Comparison of ENCODE assay signal across 10 mouse cellular contexts in genomic region chr13:51411243-51411642, GRCm38 (mm10). TPM values are rescaled to one million over a fixed set of nuclear protein-coding genes. Genes with fewer than 3 reads are reported as not detected.
A peak's percentile ranks its signal among the peaks of the same experiment; 100 is the strongest.
DNase-seq lines count a peak whose midpoint lies in the region; ATAC-seq and TF ChIP-seq lines count a peak whose summit lies in the region.
"Had no signal": no experiment of that assay in that cellular context is flagged by ENCODE, and none has a peak within 500 bp of the region (broad histone marks: within the 10 kb centered on the region; RNA-seq: fewer than 3 reads in every experiment).

No protein-coding gene starts in this region.

- peak overlapping the region; percentile 68; the same call in 1 of the 2 replicates for H3K4me3 ChIP-seq in heart, embryonic 10.5 days
- H3K4me3 ChIP-seq in lung, postnatal 0 days (ENCODE audit: low read depth, low read length): peak overlapping the region; percentile 47
- no peak overlapping the region for H3K4me3 ChIP-seq in hindbrain, embryonic 13.5 days
- peak overlapping the region; percentile 29 for H3K4me3 ChIP-seq in small intestine, adult 2 months (ENCODE audit: low read depth, low read length)

- peak overlapping the region; percentile 36 for H3K9ac ChIP-seq in lung, postnatal 0 days (replicated peaks; ENCODE audit: low read depth)
- no peak overlapping the region for H3K9ac ChIP-seq in hindbrain, embryonic 13.5 days

- ATAC-seq in lung, postnatal 0 days: no peak
- no peak for ATAC-seq in hindbrain, embryonic 13.5 days (ENCODE audit: low FRiP score)
- ATAC-seq: CD4-positive, CD25-positive, alpha-beta regulatory T cell, adult 4 months had no signal

- H3K27ac ChIP-seq in heart, embryonic 10.5 days: no peak overlapping the region
- H3K27ac ChIP-seq in lung, postnatal 0 days (ENCODE audit: low read length): peak overlapping the region; percentile 71
- no peak overlapping the region for H3K27ac ChIP-seq in hindbrain, embryonic 13.5 days
- H3K27ac ChIP-seq in small intestine, adult 2 months (ENCODE audit: insufficient read depth, low read depth, low read length): no peak overlapping the region

- peaks cover 17% of the 10 kb centered on the region for H3K36me3 ChIP-seq in heart, embryonic 10.5 days
- H3K36me3 ChIP-seq in lung, postnatal 0 days (ENCODE audit: insufficient read depth, low read length): peaks cover 6% of the 10 kb centered on the region
- H3K36me3 ChIP-seq in hindbrain, embryonic 13.5 days: peaks cover 10% of the 10 kb centered on the region; the same call in 1 of the 2 replicates
- H3K36me3 ChIP-seq in small intestine, adult 2 months (ENCODE audit: control insufficient read depth, insufficient read depth, low read length): no peaks in the 10 kb centered on the region

- no peak for DNase-seq in heart, embryonic 10.5 days (ENCODE audit: low spot score)
- no peak for DNase-seq in heart, postnatal 4 days
- peak; percentile 35 for DNase-seq in lung, postnatal 0 days (ENCODE audit: low spot score)
- DNase-seq in lung, postnatal 10 days: no peak
- no peak for DNase-seq in frontal cortex, postnatal 36 days (ENCODE audit: low spot score in 2 of 2)
- DNase-seq in left cerebral cortex, adult 11 months (ENCODE audit: low spot score): no peak
- DNase-seq: cerebellum, adult 2 months had no signal

- H3K9me3 ChIP-seq in heart, embryonic 10.5 days: peaks cover 10% of the 10 kb centered on the region
- no peaks in the 10 kb centered on the region for H3K9me3 ChIP-seq in lung, postnatal 0 days (ENCODE audit: low read length)
- H3K9me3 ChIP-seq in hindbrain, embryonic 13.5 days: no peaks in the 10 kb centered on the region

- H3K4me1 ChIP-seq in heart, embryonic 10.5 days: peaks cover 51% of the 10 kb centered on the region
- no peaks in the 10 kb centered on the region for H3K4me1 ChIP-seq in lung, postnatal 0 days (ENCODE audit: insufficient read depth, low read depth, low read length)
- H3K4me1 ChIP-seq in hindbrain, embryonic 13.5 days (replicated peaks): peaks cover 21% of the 10 kb centered on the region
- no peaks in the 10 kb centered on the region for H3K4me1 ChIP-seq in small intestine, adult 2 months (ENCODE audit: control insufficient read depth, insufficient read depth, insufficient read length, low read length)

- peak overlapping the region; percentile 57 for H3K4me2 ChIP-seq in lung, postnatal 0 days (replicated peaks; ENCODE audit: low read depth, low read length)
- H3K4me2 ChIP-seq in hindbrain, embryonic 13.5 days: peak overlapping the region; percentile 23

- 73% methylated on average over 9 of the region's 9 CpGs for WGBS in heart, embryonic 10.5 days
- 41% methylated on average over 9 of the region's 9 CpGs for WGBS in lung, postnatal 0 days
- 78% methylated on average over 9 of the region's 9 CpGs for WGBS in hindbrain, embryonic 13.5 days
- 66% methylated on average over 9 of the region's 9 CpGs for WGBS in small intestine, adult 2 months

- TF ChIP-seq EP300 in lung, postnatal 0 days (IDR thresholded peaks at IDR 0.05): no peak

- TF ChIP-seq POLR2A in small intestine, adult 2 months (IDR thresholded peaks at IDR 0.05; ENCODE audit: low read depth, low read length): no peak

- H3K27me3 ChIP-seq in heart, embryonic 10.5 days (ENCODE audit: insufficient read depth, poor library complexity, severe bottlenecking): peaks cover 25% of the 10 kb centered on the region
- 0 out of 2 replicates have a peak, but pooled peaks cover 4% of the 10 kb centered on the region for H3K27me3 ChIP-seq in lung, postnatal 0 days (replicated peaks; ENCODE audit: insufficient read depth, low read length)
- H3K27me3 ChIP-seq in hindbrain, embryonic 13.5 days: peaks cover 41% of the 10 kb centered on the region
- peaks cover 13% of the 10 kb centered on the region for H3K27me3 ChIP-seq in small intestine, adult 2 months (ENCODE audit: control insufficient read depth, insufficient read depth, low read length)

- TF ChIP-seq CTCF in lung, postnatal 0 days (IDR thresholded peaks at IDR 0.05): no peak
- no peak for TF ChIP-seq CTCF in small intestine, adult 2 months (IDR thresholded peaks at IDR 0.05; ENCODE audit: extremely low read depth, insufficient read length, insufficient replicate concordance, low read depth, low read length)

RNA-seq across cellular contexts. Expression of gene S1pr3, which starts 2.8 kb away (rescaled TPM):
- polyA plus RNA-seq in heart, embryonic 10.5 days (2016; fragmentation: Nextera tagmentation; extraction: Ambion mirVana): 16.9 and 30.5 TPM in 2 replicates
- total RNA-seq in heart, postnatal 4 days (2021): 10 to 100 TPM; 22.9 to 23.2 TPM
- polyA plus RNA-seq in lung, postnatal 0 days (2015; fragmentation: Nextera tagmentation; extraction: Ambion mirVana): 44.5 and 51.3 TPM in 2 replicates
- polyA plus RNA-seq in hindbrain, embryonic 13.5 days (2015; fragmentation: Nextera tagmentation; extraction: Ambion mirVana): 14.1 TPM in 2 replicates
- polyA plus RNA-seq in small intestine, adult 2 months (2012; rRNA removed): 2.5 and 3.2 TPM in 2 replicates
- polyA plus RNA-seq: CD4-positive, CD25-positive, alpha-beta regulatory T cell, adult 4 months had no signal
